Comparison of ENCODE assay signal across 8 mouse cellular contexts in the genomic region with DNA sequence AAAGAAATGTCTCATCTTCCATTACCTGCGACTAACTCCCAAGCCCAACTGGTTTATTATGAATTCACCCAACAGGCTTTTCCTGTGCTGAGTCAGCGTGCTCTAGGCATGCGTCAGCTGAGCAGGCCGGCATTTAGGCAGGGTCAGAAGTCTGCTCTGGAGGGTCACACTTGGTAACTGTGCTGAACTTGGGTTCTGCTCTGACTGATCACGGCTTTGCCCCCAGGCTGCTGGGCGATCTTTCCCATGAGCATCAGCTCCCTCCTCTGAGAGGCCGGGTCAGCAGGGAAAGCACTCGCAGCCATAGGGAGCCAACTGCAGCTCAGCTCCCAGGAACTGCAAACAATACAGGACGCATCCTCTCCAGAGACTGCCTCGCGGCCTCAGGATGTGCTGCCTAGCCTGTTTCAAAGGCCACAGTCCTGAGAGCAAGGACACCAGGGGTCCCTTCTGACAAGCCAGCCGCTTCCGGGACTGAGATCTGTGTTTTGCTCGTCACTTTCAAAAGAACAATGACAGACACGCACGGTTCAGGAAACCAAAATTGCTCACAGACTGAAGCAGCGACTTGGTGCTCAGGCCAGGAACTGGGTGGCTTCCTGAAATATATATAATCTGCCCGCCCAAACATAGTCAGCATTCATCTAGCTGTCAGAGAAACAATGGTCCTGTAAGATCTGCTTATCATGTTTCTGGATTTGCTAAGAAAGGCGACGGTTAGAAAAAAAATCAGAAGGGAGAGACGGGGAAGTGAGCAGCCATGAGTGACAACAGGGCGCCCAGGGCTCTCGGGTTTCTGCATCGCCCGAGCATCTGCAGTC. TPM values are rescaled to one million over a fixed set of nuclear protein-coding genes. Genes with fewer than 3 reads are reported as not detected.
A peak's percentile ranks its signal among the peaks of the same experiment; 100 is the strongest.
DNase-seq lines count a peak whose midpoint lies in the region; ATAC-seq lines count a peak whose summit lies in the region.

No protein-coding gene starts in this region.

- H3K36me3 ChIP-seq in kidney, embryonic 15.5 days, result peaks cover 25% of the 10 kb centered on the region
- 0 out of 2 replicates have a peak, but pooled peaks cover 4% of the 10 kb centered on the region for H3K36me3 ChIP-seq in stomach, embryonic 16.5 days (ENCODE audit: control insufficient read depth, insufficient read depth, low read length)

- peak; percentile 83 for DNase-seq in CD4-positive helper T cell, adult 2 months (ENCODE audit: low read depth, low spot score)
- peak; percentile 57 for DNase-seq in heart, adult 8-10 months (ENCODE audit: low spot score)
- peak; percentile 51 for DNase-seq in lung, postnatal 14 days
- DNase-seq in left cerebral cortex, adult 9 months (ENCODE audit: low spot score in 2 of 2), result no peak
- DNase-seq in left cerebral cortex, postnatal 36 days (ENCODE audit: low spot score in 2 of 2), result no peak

- peak overlapping the region; percentile 7; the same call in 1 of the 2 replicates for H3K4me3 ChIP-seq in kidney, embryonic 15.5 days (replicated peaks)
- no peak overlapping the region for H3K4me3 ChIP-seq in stomach, embryonic 16.5 days (replicated peaks; ENCODE audit: low read length)

- H3K27me3 ChIP-seq in kidney, embryonic 15.5 days, result no peaks in the 10 kb centered on the region
- H3K27me3 ChIP-seq in stomach, embryonic 16.5 days (ENCODE audit: control insufficient read depth, insufficient read depth, low read length), result no peaks in the 10 kb centered on the region

- no peaks in the 10 kb centered on the region for H3K9me3 ChIP-seq in kidney, embryonic 15.5 days (replicated peaks)
- H3K9me3 ChIP-seq in stomach, embryonic 16.5 days (replicated peaks; ENCODE audit: control insufficient read depth, low read length), result no peaks in the 10 kb centered on the region

- no peak overlapping the region for H3K9ac ChIP-seq in kidney, embryonic 15.5 days
- H3K9ac ChIP-seq in stomach, embryonic 16.5 days (ENCODE audit: low read length), result peak overlapping the region; percentile 53

- H3K4me2 ChIP-seq in kidney, embryonic 15.5 days, result peak overlapping the region; percentile 32
- H3K4me2 ChIP-seq in stomach, embryonic 16.5 days (ENCODE audit: low read depth, low read length), result peak overlapping the region; percentile 17

- intact Hi-C loops in left cerebral cortex, postnatal 36 days (cut with DNase I), result no loop called here

- H3K27ac ChIP-seq in kidney, embryonic 15.5 days, result peak overlapping the region; percentile 93
- H3K27ac ChIP-seq in stomach, embryonic 16.5 days (ENCODE audit: low read length), result peak overlapping the region; percentile 93

- peak; percentile 58 for ATAC-seq in activated CD4-positive, CD25-positive, alpha-beta regulatory T cell, adult 4 months
- peak; percentile 31; the same call in 1 of the 2 replicates for ATAC-seq in kidney, embryonic 15.5 days (replicated peaks; ENCODE audit: low FRiP score)
- no peak for ATAC-seq in stomach, embryonic 16.5 days (ENCODE audit: insufficient read depth, low FRiP score)

- 28% methylated on average over 25 of the region's 25 CpGs for WGBS in kidney, embryonic 15.5 days
- WGBS in stomach, embryonic 16.5 days, result 42% methylated on average over 25 of the region's 25 CpGs

- peaks cover 74% of the 10 kb centered on the region for H3K4me1 ChIP-seq in kidney, embryonic 15.5 days
- H3K4me1 ChIP-seq in stomach, embryonic 16.5 days (ENCODE audit: control insufficient read depth, insufficient read depth, low read length), result peaks cover 54% of the 10 kb centered on the region

RNA-seq across cellular contexts. Expression of gene Stn1, which starts 26.6 kb away (rescaled TPM):
- 10 to 100 TPM; 29.5 to 38.1 TPM for polyA plus RNA-seq in activated CD4-positive, CD25-positive, alpha-beta regulatory T cell, adult 4 months (2017; shearing (Covaris generic))
- total RNA-seq in heart, adult 8-10 months (2022), result 10 to 100 TPM; 19.3 to 22.2 (median 20.0) TPM
- 47.1 and 51.0 TPM in 2 replicates for polyA plus RNA-seq in kidney, embryonic 15.5 days (2015; fragmentation: Nextera tagmentation; extraction: Ambion mirVana)
- polyA plus RNA-seq in stomach, embryonic 16.5 days (2015; fragmentation: Nextera tagmentation; extraction: Ambion mirVana), result 49.7 and 55.4 TPM in 2 replicates
- total RNA-seq in left cerebral cortex, postnatal 36 days (2021), result 10 to 100 TPM; 23.9 to 30.8 TPM

RNA-seq across cellular contexts. Expression of gene Sh3pxd2a, which starts 46.5 kb away (rescaled TPM):
- polyA plus RNA-seq in activated CD4-positive, CD25-positive, alpha-beta regulatory T cell, adult 4 months (2017; shearing (Covaris generic)), result under 1 TPM; 0.60 to 0.79 TPM
- total RNA-seq in heart, adult 8-10 months (2022), result 10 to 100 TPM; 40.6 to 54.7 (median 46.2) TPM
- polyA plus RNA-seq in kidney, embryonic 15.5 days (2015; fragmentation: Nextera tagmentation; extraction: Ambion mirVana), result 5.5 and 6.4 TPM in 2 replicates
- 6.3 and 6.6 TPM in 2 replicates for polyA plus RNA-seq in stomach, embryonic 16.5 days (2015; fragmentation: Nextera tagmentation; extraction: Ambion mirVana)
- total RNA-seq in left cerebral cortex, postnatal 36 days (2021), result 10 to 100 TPM; 27.9 to 36.1 TPM

Comparison
In these comparisons a context has a peak if more than half of its experiments do, and no peak if none do; other contexts are left out.
1. DNase-seq: peak in CD4-positive helper T cell, adult 2 months (single experiment), heart, adult 8-10 months (single experiment) and lung, postnatal 14 days (single experiment); none in left cerebral cortex, adult 9 months (0 of 2) and left cerebral cortex, postnatal 36 days (0 of 2).